Mouse (Mus musculus) intestine, embryonic 16.5 days (tissue): Measurements from ENCODE around the gene Gm20388. TPM values are rescaled to one million over a fixed set of nuclear protein-coding genes. Genes with fewer than 3 reads are reported as not detected.

Experiments
- ATAC-seq: fragments of 200-750 bp; cut with Nextera tagmentation; 2 replicates; pipeline ENCODE4 v1.8.0; 2017; ENCODE audit warnings: moderate TSS enrichment, moderate library complexity
- H3K27ac ChIP-seq: fragments of 300-500 bp; sonication (generic); 2 replicates; pipeline ENCODE4 v1.5.1; 2014; ENCODE audit warnings: mild to moderate bottlenecking, low read length
- H3K27me3 ChIP-seq: fragments of 300-500 bp; sonication (generic); replicated peaks from 2 replicates; pipeline ENCODE4 v1.6.1; 2014; ENCODE audit warnings: low read length, control low read depth, mixed read lengths; ENCODE audit not compliant: control insufficient read depth, insufficient read depth
- H3K36me3 ChIP-seq: fragments of 300-500 bp; sonication (generic); 2 replicates; pipeline ENCODE4 v1.6.1; 2014; ENCODE audit warnings: low read length, control low read depth; ENCODE audit not compliant: control insufficient read depth, insufficient read depth
- H3K4me1 ChIP-seq: fragments of 300-500 bp; sonication (generic); 2 replicates; pipeline ENCODE4 v1.6.1; 2014; ENCODE audit warnings: low read length, control low read depth, mixed read lengths; ENCODE audit not compliant: control insufficient read depth, insufficient read depth
- H3K4me2 ChIP-seq: fragments of 300-500 bp; sonication (generic); 2 replicates; pipeline ENCODE4 v1.6.1; 2014; ENCODE audit warnings: low read depth, low read length, control low read depth
- H3K4me3 ChIP-seq: fragments of 300-500 bp; sonication (generic); 2 replicates; pipeline ENCODE4 v1.5.1; 2014; ENCODE audit warnings: mild to moderate bottlenecking, low read length
- H3K9ac ChIP-seq: fragments of 300-500 bp; sonication (generic); 2 replicates; pipeline ENCODE4 v1.6.1; 2014; ENCODE audit warnings: low read depth, low read length
- H3K9me3 ChIP-seq: fragments of 300-500 bp; sonication (generic); 2 replicates; pipeline ENCODE4 v1.6.1; 2016; ENCODE audit warnings: low read length, control low read depth; ENCODE audit not compliant: control insufficient read depth
- WGBS: fragments of 180-500 bp; shearing (Covaris S2); extraction: QIAGEN DNeasy Blood & Tissue Kit; methylation state at CpG from one replicate; pipeline ENCODE4 v1.1.7; 2014; 5-methylcytosine and 5-hydroxymethylcytosine counted together
- polyA plus RNA-seq: library from polyadenylated mRNA; unstranded; fragments of >200 nt; fragmentation: Nextera tagmentation; extraction: Ambion mirVana; gene quantifications from 2 replicates; pipeline ENCODE4 v1.2.1, GENCODE M21; 2015

Gene Gm20388
- polyA plus RNA-seq, 1 experiment from 2014 or later = 5.8 TPM

GRCm38 (mm10) chr8:122099711-122100220 is 2189.1 kb downstream of the Gm20388 start:
- WGBS = 67% methylated on average over 7 of the region's 7 CpGs

GRCm38 (mm10) chr8:122101816-122102215 is 2191.2 kb downstream of the Gm20388 start:
- Histone ChIP-seq H3K4me1 (peaks cover 14% of the 10 kb centered on the region; the same call in 1 of the 2 replicates), H3K27ac (no peak overlapping the region), H3K9ac (no peak overlapping the region), H3K36me3 (no peaks in the 10 kb centered on the region), H3K27me3 (no peaks in the 10 kb centered on the region), H3K4me3 (no peak overlapping the region), H3K4me2 (no peak overlapping the region), H3K9me3 (no peaks in the 10 kb centered on the region)
- WGBS = 69% methylated on average over 5 of the region's 5 CpGs
- ATAC-seq = no peak

More at GRCm38 (mm10) chr8:122099711-122100220, 2189.1 kb downstream of the Gm20388 start:
- peaks cover 11% of the 10 kb centered on the region; the same call in 1 of the 2 replicates for H3K4me1 ChIP-seq
- H3K27ac ChIP-seq = no peak overlapping the region
- no peak overlapping the region for H3K4me3 ChIP-seq
- H3K27me3 ChIP-seq = no peaks in the 10 kb centered on the region
- H3K4me2 ChIP-seq = no peak overlapping the region
- no peaks in the 10 kb centered on the region for H3K9me3 ChIP-seq
- ATAC-seq = no peak
- H3K36me3 ChIP-seq = no peaks in the 10 kb centered on the region
- H3K9ac ChIP-seq = no peak overlapping the region

- no peak overlapping the region for H3K27ac ChIP-seq
These were observed 2191.6 kb downstream of the Gm20388 start for GRCm38 (mm10) chr8:122102286-122102685.

GRCm38 (mm10) chr8:122103241-122103640 is 2192.6 kb downstream of the Gm20388 start:
- no peaks in the 10 kb centered on the region for H3K36me3 ChIP-seq
- H3K27me3 ChIP-seq = no peaks in the 10 kb centered on the region
- H3K9me3 ChIP-seq = no peaks in the 10 kb centered on the region
- peaks cover 14% of the 10 kb centered on the region; the same call in 1 of the 2 replicates for H3K4me1 ChIP-seq
- H3K4me3 ChIP-seq = no peak overlapping the region
- H3K27ac ChIP-seq = no peak overlapping the region
- 54% methylated on average over 9 of the region's 9 CpGs for WGBS
- no peak overlapping the region for H3K9ac ChIP-seq
- no peak for ATAC-seq
- no peak overlapping the region for H3K4me2 ChIP-seq

More at GRCm38 (mm10) chr8:122102286-122102685, 2191.6 kb downstream of the Gm20388 start:
- no peak overlapping the region for H3K4me2 ChIP-seq
- 0 out of 2 replicates have a peak overlapping the region, but pooled peaks have one; percentile 8 for H3K9ac ChIP-seq
- no peaks in the 10 kb centered on the region for H3K36me3 ChIP-seq
- H3K4me1 ChIP-seq = peaks cover 14% of the 10 kb centered on the region; the same call in 1 of the 2 replicates
- ATAC-seq = no peak
- no peak overlapping the region for H3K4me3 ChIP-seq
- 41% methylated on average over 8 of the region's 8 CpGs for WGBS
- no peaks in the 10 kb centered on the region for H3K9me3 ChIP-seq
- H3K27me3 ChIP-seq = no peaks in the 10 kb centered on the region

- Histone ChIP-seq H3K27ac (no peak overlapping the region), H3K9ac (no peak overlapping the region), H3K4me1 (peaks cover 14% of the 10 kb centered on the region; the same call in 1 of the 2 replicates), H3K4me3 (no peak overlapping the region), H3K4me2 (no peak overlapping the region), H3K36me3 (no peaks in the 10 kb centered on the region), H3K9me3 (no peaks in the 10 kb centered on the region), H3K27me3 (no peaks in the 10 kb centered on the region)
- 79% methylated on average over 4 of the region's 4 CpGs for WGBS
- ATAC-seq = no peak
These were observed 2194.0 kb downstream of the Gm20388 start for GRCm38 (mm10) chr8:122104658-122105057.

GRCm38 (mm10) chr8:122106270-122106669 is 2195.6 kb downstream of the Gm20388 start:
- Histone ChIP-seq H3K27me3 (no peaks in the 10 kb centered on the region), H3K9ac (no peak overlapping the region), H3K27ac (no peak overlapping the region), H3K4me3 (no peak overlapping the region), H3K36me3 (no peaks in the 10 kb centered on the region), H3K9me3 (no peaks in the 10 kb centered on the region), H3K4me2 (no peak overlapping the region), H3K4me1 (peaks cover 19% of the 10 kb centered on the region)
- no peak for ATAC-seq
- 26% methylated on average over 9 of the region's 9 CpGs for WGBS

- Histone ChIP-seq H3K4me2 (no peak overlapping the region), H3K4me3 (no peak overlapping the region), H3K27me3 (no peaks in the 10 kb centered on the region), H3K9ac (no peak overlapping the region), H3K9me3 (no peaks in the 10 kb centered on the region), H3K27ac (no peak overlapping the region), H3K36me3 (no peaks in the 10 kb centered on the region), H3K4me1 (peaks cover 8% of the 10 kb centered on the region)
- WGBS = 61% methylated on average over 20 of the region's 20 CpGs
- ATAC-seq = 0 out of 2 replicates have a peak, but pooled peaks have one; percentile 5
These were observed 2199.7 kb downstream of the Gm20388 start for GRCm38 (mm10) chr8:122110240-122110866.

- ATAC-seq = 0 out of 2 replicates have a peak, but pooled peaks have one; percentile 5
- Histone ChIP-seq H3K27me3 (0 out of 2 replicates have a peak, but pooled peaks cover 3% of the 10 kb centered on the region), H3K9ac (no peak overlapping the region), H3K4me2 (no peak overlapping the region), H3K4me3 (no peak overlapping the region), H3K4me1 (peaks cover 8% of the 10 kb centered on the region), H3K27ac (no peak overlapping the region), H3K36me3 (no peaks in the 10 kb centered on the region), H3K9me3 (no peaks in the 10 kb centered on the region)
- WGBS = 28% methylated on average over 6 of the region's 6 CpGs
These were observed 2200.2 kb downstream of the Gm20388 start for GRCm38 (mm10) chr8:122110867-122111253.

GRCm38 (mm10) chr8:122111745-122112144 is 2201.1 kb downstream of the Gm20388 start:
- no peak for ATAC-seq
- H3K36me3 ChIP-seq = no peaks in the 10 kb centered on the region
- H3K4me1 ChIP-seq = peaks cover 5% of the 10 kb centered on the region
- H3K27me3 ChIP-seq = 0 out of 2 replicates have a peak, but pooled peaks cover 3% of the 10 kb centered on the region
- no peak overlapping the region for H3K9ac ChIP-seq
- H3K4me3 ChIP-seq = no peak overlapping the region
- no peak overlapping the region for H3K27ac ChIP-seq
- no peak overlapping the region for H3K4me2 ChIP-seq
- H3K9me3 ChIP-seq = no peaks in the 10 kb centered on the region
- 41% methylated on average over 11 of the region's 11 CpGs for WGBS
